Mouse (Mus musculus) cerebellum, adult 2 months (tissue): ENCODE measurements around the gene Polr2i.

ENCODE experiments used
- CTCF ChIP-seq: fragments of 200-500 bp; IDR thresholded peaks from 2 replicates; pipeline ENCODE4 v1.5.1; 2011; ENCODE audit warnings: low read depth, mild to moderate bottlenecking, control low read depth, low read length, moderate library complexity, borderline replicate concordance; ENCODE audit not compliant: insufficient read depth
- POLR2A ChIP-seq: fragments of 200-500 bp; IDR thresholded peaks from 2 replicates; pipeline ENCODE4 v1.6.1; 2011; ENCODE audit warnings: low read length, control low read depth, borderline replicate concordance; ENCODE audit not compliant: insufficient read depth

- TF ChIP-seq CTCF (no peak), POLR2A (no peak)
Measured at GRCm38 (mm10) chr7:30192088-30192487, 39.7 kb upstream of the Polr2i start.
